ENCODE assay signal across 15 mouse cellular contexts in genomic region chr8:36361818-36362217, GRCm38 (mm10).
A peak's percentile ranks its signal among the peaks of the same experiment; 100 is the strongest.
DNase-seq lines count a peak whose midpoint lies in the region; ATAC-seq and TF ChIP-seq lines count a peak whose summit lies in the region.
"Had no signal": no experiment of that assay in that cellular context is flagged by ENCODE, and none has a peak within 500 bp of the region (broad histone marks: within the 10 kb centered on the region; RNA-seq: fewer than 3 reads in every experiment).

No protein-coding gene starts in this region.

- no peaks in the 10 kb centered on the region for H3K36me3 ChIP-seq in forebrain, embryonic 13.5 days (ENCODE audit: poor library complexity, severe bottlenecking)
- no peaks in the 10 kb centered on the region for H3K36me3 ChIP-seq in forebrain, embryonic 11.5 days (ENCODE audit: control insufficient read depth, insufficient read depth, low read length)
- H3K36me3 ChIP-seq in lung, embryonic 14.5 days (ENCODE audit: insufficient read depth), result no peaks in the 10 kb centered on the region
- no peaks in the 10 kb centered on the region for H3K36me3 ChIP-seq in forebrain, postnatal 0 days (ENCODE audit: insufficient read depth)
- H3K36me3 ChIP-seq in kidney, embryonic 16.5 days (ENCODE audit: insufficient read depth, low read length), result no peaks in the 10 kb centered on the region
- H3K36me3 ChIP-seq: embryonic facial prominence, embryonic 12.5 days; embryonic facial prominence, embryonic 15.5 days; heart, embryonic 10.5 days; heart, embryonic 13.5 days had no signal

- DNase-seq in forebrain, embryonic 11.5 days (ENCODE audit: low spot score), result no peak
- DNase-seq in lung, embryonic 14.5 days, result no peak
- no peak for DNase-seq in lung, adult 2 months
- peak; percentile 57 for DNase-seq in forebrain, postnatal 0 days
- no peak for DNase-seq in embryo, embryonic 11 days

- no peak overlapping the region for H3K4me2 ChIP-seq in forebrain, embryonic 13.5 days
- H3K4me2 ChIP-seq in forebrain, embryonic 11.5 days (ENCODE audit: low read depth, low read length, severe bottlenecking), result no peak overlapping the region
- peak overlapping the region; percentile 12; the same call in 1 of the 2 replicates for H3K4me2 ChIP-seq in lung, embryonic 14.5 days
- no peak overlapping the region for H3K4me2 ChIP-seq in forebrain, postnatal 0 days (ENCODE audit: low read depth)
- H3K4me2 ChIP-seq in kidney, embryonic 16.5 days (replicated peaks; ENCODE audit: low read depth, low read length), result no peak overlapping the region
- H3K4me2 ChIP-seq: embryonic facial prominence, embryonic 12.5 days; embryonic facial prominence, embryonic 15.5 days; heart, embryonic 13.5 days; hindbrain, embryonic 14.5 days had no signal

- no peaks in the 10 kb centered on the region for H3K9me3 ChIP-seq in forebrain, embryonic 13.5 days (replicated peaks)
- no peaks in the 10 kb centered on the region for H3K9me3 ChIP-seq in forebrain, embryonic 11.5 days (ENCODE audit: control insufficient read depth, low read length)
- H3K9me3 ChIP-seq in lung, embryonic 14.5 days (ENCODE audit: low read depth, low read length), result no peaks in the 10 kb centered on the region
- no peaks in the 10 kb centered on the region for H3K9me3 ChIP-seq in forebrain, postnatal 0 days (ENCODE audit: low read length)
- no peaks in the 10 kb centered on the region for H3K9me3 ChIP-seq in kidney, embryonic 16.5 days (ENCODE audit: low read length)
- H3K9me3 ChIP-seq: embryonic facial prominence, embryonic 12.5 days; embryonic facial prominence, embryonic 15.5 days; heart, embryonic 10.5 days; heart, embryonic 13.5 days had no signal

- no peak overlapping the region for H3K27ac ChIP-seq in forebrain, embryonic 13.5 days
- H3K27ac ChIP-seq in forebrain, embryonic 11.5 days (ENCODE audit: low read depth, low read length), result no peak overlapping the region
- no peak overlapping the region for H3K27ac ChIP-seq in lung, embryonic 14.5 days (ENCODE audit: low read depth)
- no peak overlapping the region for H3K27ac ChIP-seq in forebrain, postnatal 0 days (ENCODE audit: low read depth, low read length)
- no peak overlapping the region for H3K27ac ChIP-seq in kidney, embryonic 16.5 days (ENCODE audit: low read length)
- H3K27ac ChIP-seq: embryonic facial prominence, embryonic 12.5 days; embryonic facial prominence, embryonic 15.5 days; heart, adult 2 months; heart, embryonic 10.5 days; heart, embryonic 13.5 days; hindbrain, embryonic 14.5 days; hindbrain, postnatal 0 days had no signal

- TF ChIP-seq CTCF in lung, embryonic 14.5 days (IDR thresholded peaks at IDR 0.05; ENCODE audit: low read depth), result no peak
- no peak for TF ChIP-seq CTCF in lung, adult 2 months (IDR thresholded peaks at IDR 0.05; ENCODE audit: insufficient read depth, low read length)
- TF ChIP-seq CTCF in forebrain, postnatal 0 days (IDR thresholded peaks at IDR 0.05; ENCODE audit: low read depth), result no peak

- H3K27me3 ChIP-seq in forebrain, embryonic 13.5 days, result no peaks in the 10 kb centered on the region
- H3K27me3 ChIP-seq in forebrain, embryonic 11.5 days (ENCODE audit: control insufficient read depth, insufficient read depth, low read length), result no peaks in the 10 kb centered on the region
- H3K27me3 ChIP-seq in lung, embryonic 14.5 days (ENCODE audit: insufficient read depth, low read length), result no peaks in the 10 kb centered on the region
- no peaks in the 10 kb centered on the region for H3K27me3 ChIP-seq in forebrain, postnatal 0 days (ENCODE audit: insufficient read depth, low read length)
- no peaks in the 10 kb centered on the region for H3K27me3 ChIP-seq in kidney, embryonic 16.5 days (ENCODE audit: insufficient read depth, low read length)
- H3K27me3 ChIP-seq: embryonic facial prominence, embryonic 12.5 days; embryonic facial prominence, embryonic 15.5 days; heart, embryonic 13.5 days; Patski had no signal

- no peak overlapping the region for H3K4me3 ChIP-seq in forebrain, embryonic 13.5 days
- H3K4me3 ChIP-seq in forebrain, embryonic 11.5 days (ENCODE audit: low read depth, low read length), result no peak overlapping the region
- no peak overlapping the region for H3K4me3 ChIP-seq in lung, embryonic 14.5 days (ENCODE audit: low read depth, low read length)
- no peak overlapping the region for H3K4me3 ChIP-seq in lung, adult 2 months (replicated peaks; ENCODE audit: extremely low read depth, low read depth, low read length)
- no peak overlapping the region for H3K4me3 ChIP-seq in forebrain, postnatal 0 days (ENCODE audit: low read depth, low read length)
- no peak overlapping the region for H3K4me3 ChIP-seq in kidney, embryonic 16.5 days (ENCODE audit: low read length)
- H3K4me3 ChIP-seq: embryonic facial prominence, embryonic 12.5 days; embryonic facial prominence, embryonic 15.5 days; heart, adult 2 months; heart, embryonic 10.5 days; heart, embryonic 13.5 days had no signal

- peak; percentile 85; the same call in 1 of the 2 replicates for ATAC-seq in forebrain, embryonic 13.5 days
- ATAC-seq in forebrain, embryonic 11.5 days (replicated peaks; ENCODE audit: low FRiP score), result no peak
- no peak for ATAC-seq in lung, embryonic 14.5 days (ENCODE audit: insufficient read depth)
- ATAC-seq in forebrain, postnatal 0 days, result peak; percentile 83
- no peak for ATAC-seq in kidney, embryonic 16.5 days (ENCODE audit: low FRiP score, low TSS enrichment)
- ATAC-seq: hindbrain, postnatal 0 days had no signal

- no peak for TF ChIP-seq POLR2A in lung, adult 2 months (IDR thresholded peaks at IDR 0.05; ENCODE audit: borderline replicate concordance, extremely low read depth, low read depth, low read length)

- WGBS in forebrain, embryonic 13.5 days, result 56% methylated on average over 8 of the region's 8 CpGs
- 64% methylated on average over 8 of the region's 8 CpGs for WGBS in forebrain, embryonic 11.5 days
- WGBS in lung, embryonic 14.5 days, result 34% methylated on average over 8 of the region's 8 CpGs
- 40% methylated on average over 8 of the region's 8 CpGs for WGBS in lung, adult 2 months
- 44% methylated on average over 8 of the region's 8 CpGs for WGBS in forebrain, postnatal 0 days
- 55% methylated on average over 8 of the region's 8 CpGs for WGBS in kidney, embryonic 16.5 days

- H3K4me1 ChIP-seq in forebrain, embryonic 13.5 days, result 0 out of 2 replicates have a peak, but pooled peaks cover 6% of the 10 kb centered on the region
- H3K4me1 ChIP-seq in forebrain, embryonic 11.5 days (replicated peaks; ENCODE audit: control insufficient read depth, insufficient read depth, low read length), result no peaks in the 10 kb centered on the region
- H3K4me1 ChIP-seq in lung, embryonic 14.5 days (ENCODE audit: insufficient read depth), result no peaks in the 10 kb centered on the region
- H3K4me1 ChIP-seq in lung, adult 2 months (ENCODE audit: control insufficient read depth, insufficient read depth, low read length), result no peaks in the 10 kb centered on the region
- peaks cover 3% of the 10 kb centered on the region; the same call in 1 of the 2 replicates for H3K4me1 ChIP-seq in forebrain, postnatal 0 days (ENCODE audit: insufficient read depth)
- no peaks in the 10 kb centered on the region for H3K4me1 ChIP-seq in kidney, embryonic 16.5 days (ENCODE audit: insufficient read depth, low read length)
- H3K4me1 ChIP-seq: embryonic facial prominence, embryonic 12.5 days; embryonic facial prominence, embryonic 15.5 days; heart, embryonic 10.5 days; heart, embryonic 13.5 days had no signal

- no peak overlapping the region for H3K9ac ChIP-seq in forebrain, embryonic 13.5 days
- no peak overlapping the region for H3K9ac ChIP-seq in forebrain, embryonic 11.5 days (ENCODE audit: low read length)
- no peak overlapping the region for H3K9ac ChIP-seq in lung, embryonic 14.5 days
- no peak overlapping the region for H3K9ac ChIP-seq in forebrain, postnatal 0 days
- H3K9ac ChIP-seq in kidney, embryonic 16.5 days (replicated peaks; ENCODE audit: low read length), result no peak overlapping the region
- H3K9ac ChIP-seq: embryonic facial prominence, embryonic 12.5 days; embryonic facial prominence, embryonic 15.5 days; heart, embryonic 13.5 days; hindbrain, embryonic 14.5 days had no signal

Comparison
In these comparisons a context has a peak if more than half of its experiments do, and no peak if none do; other contexts are left out.
1. ATAC-seq: peak in forebrain, embryonic 13.5 days (single experiment) and forebrain, postnatal 0 days (single experiment); none in forebrain, embryonic 11.5 days (single experiment), lung, embryonic 14.5 days (single experiment) and kidney, embryonic 16.5 days (single experiment).